Mouse (Mus musculus) heart, postnatal 0 days (tissue): ENCODE measurements around the gene Pde8b. TPM values are rescaled to one million over a fixed set of nuclear protein-coding genes. Genes with fewer than 3 reads are reported as not detected.
A peak's percentile ranks its signal among the peaks of the same experiment; 100 is the strongest.

ENCODE experiments used
- ATAC-seq: fragments of 200-750 bp; cut with Nextera tagmentation; 2 replicates; pipeline ENCODE4 v1.8.0; 2017; ENCODE audit warnings: low read depth, moderate number of reproducible peaks, moderate library complexity; ENCODE audit not compliant: insufficient read depth
- DNase-seq: peaks from one replicate; pipeline ENCODE4 v3.0.0-alpha.2; 2016; ENCODE audit warnings: low spot score
- H3K27ac ChIP-seq: fragments of 300-500 bp; sonication (generic); 2 replicates; pipeline ENCODE4 v1.5.1; 2014; ENCODE audit warnings: low read depth, mild to moderate bottlenecking
- H3K27me3 ChIP-seq: fragments of 300-500 bp; sonication (generic); 2 replicates; pipeline ENCODE4 v1.6.1; 2014; ENCODE audit warnings: low read length, mixed read lengths; ENCODE audit not compliant: control insufficient read depth, insufficient read depth
- H3K36me3 ChIP-seq: fragments of 300-500 bp; sonication (generic); replicated peaks from 2 replicates; pipeline ENCODE4 v1.6.1; 2014; ENCODE audit warnings: low read length, mixed read lengths; ENCODE audit not compliant: control insufficient read depth, insufficient read depth
- H3K4me1 ChIP-seq: fragments of 300-500 bp; sonication (generic); 2 replicates; pipeline ENCODE4 v1.6.1; 2014; ENCODE audit warnings: antibody characterized with exemption; ENCODE audit not compliant: control insufficient read depth, insufficient read depth
- H3K4me2 ChIP-seq: fragments of 300-500 bp; sonication (generic); 2 replicates; pipeline ENCODE4 v1.6.1; 2014; ENCODE audit warnings: low read depth, mild to moderate bottlenecking, low read length, moderate library complexity
- H3K4me3 ChIP-seq: fragments of 300-500 bp; sonication (generic); 2 replicates; pipeline ENCODE4 v1.5.1; 2014; ENCODE audit warnings: low read depth, low read length
- H3K9ac ChIP-seq: fragments of 300-500 bp; sonication (generic); replicated peaks from 2 replicates; pipeline ENCODE4 v1.6.1; 2014; ENCODE audit warnings: low read depth, low read length, mixed read lengths
- H3K9me3 ChIP-seq: fragments of 300-500 bp; sonication (generic); replicated peaks from 2 replicates; pipeline ENCODE4 v1.6.1; 2016; ENCODE audit warnings: low read length; ENCODE audit not compliant: control insufficient read depth
- CTCF ChIP-seq: IDR thresholded peaks from 2 replicates; pipeline ENCODE4 v1.5.1; 2016; ENCODE audit warnings: antibody characterized with exemption, control low read depth, low read depth
- EP300 ChIP-seq: IDR thresholded peaks from 2 replicates; pipeline ENCODE4 v1.6.1; 2016; ENCODE audit warnings: antibody characterized with exemption, low read depth
- WGBS: fragments of 180-500 bp; shearing (Covaris S2); extraction: QIAGEN DNeasy Blood & Tissue Kit; methylation state at CpG from one replicate; pipeline ENCODE4 v1.1.7; 2014; 5-methylcytosine and 5-hydroxymethylcytosine counted together
- polyA plus RNA-seq: library from polyadenylated mRNA; unstranded; fragments of >200 nt; fragmentation: Nextera tagmentation; extraction: Ambion mirVana; gene quantifications from 2 replicates; pipeline ENCODE4 v1.2.1, GENCODE M21; 2015
- total RNA-seq: library from RNA; depleted of rRNA; stranded (reverse); fragments of >200 nt; gene quantifications from 2 replicates; pipeline ENCODE4 v1.2.3, GENCODE M21; 2014; ENCODE audit warnings: low replicate concordance

Pde8b gene
- total and polyA plus RNA-seq, 2 experiments from 2014 or later = 0.98 TPM; not detected in 1

GRCm38 (mm10) chr13:95180208-95180607 is 69.9 kb downstream of the Pde8b start:
- Histone ChIP-seq H3K4me3 (no peak overlapping the region), H3K4me2 (no peak overlapping the region), H3K27me3 (no peaks in the 10 kb centered on the region), H3K9ac (no peak overlapping the region), H3K27ac (no peak overlapping the region), H3K36me3 (no peaks in the 10 kb centered on the region), H3K4me1 (0 out of 2 replicates have a peak, but pooled peaks cover 4% of the 10 kb centered on the region), H3K9me3 (no peaks in the 10 kb centered on the region)
- 86% methylated on average over 2 of the region's 2 CpGs for WGBS
- no peak for DNase-seq
- no peak for ATAC-seq
- no peak for TF ChIP-seq CTCF
- TF ChIP-seq EP300 = no peak

- 0 out of 2 replicates have a peak, but pooled peaks cover 4% of the 10 kb centered on the region for H3K4me1 ChIP-seq
- no peak overlapping the region for H3K9ac ChIP-seq
Measured at GRCm38 (mm10) chr13:95177326-95177725, 72.8 kb downstream of the Pde8b start.

GRCm38 (mm10) chr13:95176399-95176798 is 73.7 kb downstream of the Pde8b start:
- H3K9ac ChIP-seq = no peak overlapping the region
- TF ChIP-seq CTCF = no peak
- no peak for TF ChIP-seq EP300
- no peak for DNase-seq
- H3K27me3 ChIP-seq = no peaks in the 10 kb centered on the region
- 0 out of 2 replicates have a peak, but pooled peaks cover 4% of the 10 kb centered on the region for H3K4me1 ChIP-seq
- H3K4me2 ChIP-seq = no peak overlapping the region
- H3K36me3 ChIP-seq = no peaks in the 10 kb centered on the region
- H3K9me3 ChIP-seq = no peaks in the 10 kb centered on the region
- ATAC-seq = 0 out of 2 replicates have a peak, but pooled peaks have one; percentile 36
- H3K4me3 ChIP-seq = no peak overlapping the region
- H3K27ac ChIP-seq = no peak overlapping the region
- WGBS = 34% methylated on average over 5 of the region's 5 CpGs

More at GRCm38 (mm10) chr13:95177326-95177725, 72.8 kb downstream of the Pde8b start:
- ATAC-seq (no peak), DNase-seq (no peak)
- Histone ChIP-seq H3K9me3 (no peaks in the 10 kb centered on the region), H3K27me3 (no peaks in the 10 kb centered on the region), H3K4me2 (no peak overlapping the region), H3K27ac (no peak overlapping the region), H3K36me3 (no peaks in the 10 kb centered on the region), H3K4me3 (no peak overlapping the region)
- TF ChIP-seq EP300 (no peak), CTCF (no peak)
- WGBS = 11% methylated on average over 9 of the region's 9 CpGs

GRCm38 (mm10) chr13:95174253-95174652 is 75.9 kb downstream of the Pde8b start:
- no peaks in the 10 kb centered on the region for H3K36me3 ChIP-seq
- 48% methylated on average over 6 of the region's 6 CpGs for WGBS
- no peaks in the 10 kb centered on the region for H3K9me3 ChIP-seq
- H3K4me2 ChIP-seq = no peak overlapping the region
- H3K4me1 ChIP-seq = 0 out of 2 replicates have a peak, but pooled peaks cover 4% of the 10 kb centered on the region
- no peak for TF ChIP-seq CTCF
- no peak for TF ChIP-seq EP300
- ATAC-seq (no peak), DNase-seq (no peak)
- H3K9ac ChIP-seq = no peak overlapping the region
- no peak overlapping the region for H3K27ac ChIP-seq
- no peak overlapping the region for H3K4me3 ChIP-seq
- no peaks in the 10 kb centered on the region for H3K27me3 ChIP-seq

- Histone ChIP-seq H3K4me3 (no peak overlapping the region), H3K9ac (no peak overlapping the region), H3K4me2 (no peak overlapping the region), H3K27ac (no peak overlapping the region), H3K9me3 (no peaks in the 10 kb centered on the region), H3K4me1 (0 out of 2 replicates have a peak, but pooled peaks cover under 1% of the 10 kb centered on the region), H3K36me3 (no peaks in the 10 kb centered on the region), H3K27me3 (no peaks in the 10 kb centered on the region)
- no peak for ATAC-seq
- TF ChIP-seq CTCF (no peak), EP300 (no peak)
- no peak for DNase-seq
- WGBS = 86% methylated on average over 4 of the region's 4 CpGs
Measured at GRCm38 (mm10) chr13:95172346-95172745, 77.8 kb downstream of the Pde8b start.

GRCm38 (mm10) chr13:95160211-95160610 is 89.9 kb downstream of the Pde8b start:
- ATAC-seq = no peak
- Histone ChIP-seq H3K27ac (no peak overlapping the region), H3K4me1 (no peaks in the 10 kb centered on the region), H3K36me3 (no peaks in the 10 kb centered on the region), H3K9me3 (no peaks in the 10 kb centered on the region), H3K27me3 (no peaks in the 10 kb centered on the region), H3K4me3 (no peak overlapping the region), H3K4me2 (no peak overlapping the region), H3K9ac (no peak overlapping the region)
- 77% methylated on average over 3 of the region's 3 CpGs for WGBS
- DNase-seq = no peak
- TF ChIP-seq EP300 (no peak), CTCF (no peak)
